Mouse (Mus musculus): Measurements from ENCODE around the gene Pptc7. TPM values are rescaled to one million over a fixed set of nuclear protein-coding genes. Genes with fewer than 3 reads are reported as not detected.

Pptc7 gene
- total RNA-seq, 2 experiments from 2014 or later, result 39.8 to 41.1 TPM

- TF ChIP-seq CTCF (conservative IDR thresholded peaks at IDR 0.05), result no peak
- peak overlapping the region; percentile 72 for H3K27ac ChIP-seq
- DNase-seq (ENCODE audit: low spot score in 2 of 2), result no peak
- H3K4me3 ChIP-seq, result no peak overlapping the region
These were observed 36.2 kb upstream of the Pptc7 start for GRCm38 (mm10) chr5:122247934-122248333.

DNA sequence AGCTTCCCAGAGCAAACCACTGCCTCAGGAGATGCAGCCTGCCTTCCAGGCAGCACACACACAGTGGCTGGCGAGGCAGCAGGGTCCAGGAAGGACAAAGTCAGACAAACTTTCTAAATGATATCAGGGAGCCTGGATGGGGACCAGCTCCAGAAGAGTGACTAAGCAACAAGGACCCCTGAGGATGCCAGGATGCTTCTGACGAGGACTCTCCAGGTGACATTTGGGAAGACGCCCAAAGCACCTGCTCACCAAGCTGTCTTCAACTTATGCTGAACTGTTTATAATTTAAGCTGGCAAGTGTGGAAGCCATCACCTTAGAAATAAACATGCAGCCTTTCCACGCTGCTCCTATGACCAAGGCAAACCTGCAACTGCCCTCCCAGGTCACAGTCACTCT, 34.9 kb upstream of the Pptc7 start:
- Histone ChIP-seq H3K4me3 (no peak overlapping the region), H3K27ac (no peak overlapping the region)
- no peak for DNase-seq (ENCODE audit: low spot score in 2 of 2)
- no peak for TF ChIP-seq CTCF (conservative IDR thresholded peaks at IDR 0.05)

GRCm38 (mm10) chr5:122251895-122252606, 32.1 kb upstream of the Pptc7 start:
- Histone ChIP-seq H3K4me3 (no peak overlapping the region), H3K27ac (peak overlapping the region; percentile 56; the same call in 1 of the 2 replicates)
- peak; percentile 55 for TF ChIP-seq CTCF (conservative IDR thresholded peaks at IDR 0.05)
- DNase-seq (ENCODE audit: low spot score in 2 of 2), result peak in 1 of 2 experiments; percentile 52

DNA sequence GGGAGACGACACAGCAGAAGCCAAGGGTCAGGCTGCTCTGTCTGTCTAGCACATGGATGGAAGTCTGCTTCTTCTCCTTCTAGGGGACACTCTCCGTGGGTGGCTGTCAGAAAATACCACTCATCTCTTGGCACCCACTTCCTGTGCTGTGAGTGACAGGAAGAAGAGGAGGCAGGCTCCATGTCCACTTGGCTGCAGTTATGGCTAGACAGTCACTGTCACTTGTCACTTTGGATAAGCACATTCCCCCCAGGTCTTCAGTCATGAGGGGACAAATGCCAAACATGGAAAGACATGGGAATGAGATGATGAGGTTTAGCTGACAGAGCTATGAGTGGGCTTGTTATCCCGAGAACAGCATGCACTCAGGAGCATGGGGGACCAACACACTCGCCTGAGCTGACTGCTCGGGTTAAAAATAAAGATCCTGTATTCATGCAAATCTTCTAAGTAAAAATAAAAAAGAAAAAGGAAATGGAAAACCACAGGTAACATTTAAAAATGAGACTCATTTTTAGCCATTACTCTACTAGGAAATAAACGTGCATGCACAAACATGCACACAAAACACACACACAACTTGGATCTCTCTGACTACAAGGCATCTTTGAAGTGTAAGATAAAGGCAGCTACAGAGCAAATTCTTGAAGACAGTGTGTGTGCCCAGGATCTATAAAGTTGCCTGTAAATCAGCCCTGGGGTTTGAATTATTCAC, 26.0 kb upstream of the Pptc7 start:
- peak overlapping the region; percentile 36; the same call in 1 of the 2 replicates for H3K27ac ChIP-seq
- no peak for DNase-seq (ENCODE audit: low spot score in 2 of 2)

GRCm38 (mm10) chr5:122262104-122262503, 22.1 kb upstream of the Pptc7 start:
- TF ChIP-seq CTCF (conservative IDR thresholded peaks at IDR 0.05), result no peak
- no peak for DNase-seq (ENCODE audit: low spot score in 2 of 2)
- Histone ChIP-seq H3K4me3 (no peak overlapping the region), H3K27ac (no peak overlapping the region)

More for the DNA sequence above, 26.0 kb upstream of the Pptc7 start:
- H3K4me3 ChIP-seq, result no peak overlapping the region
- no peak for TF ChIP-seq CTCF (conservative IDR thresholded peaks at IDR 0.05)

DNA sequence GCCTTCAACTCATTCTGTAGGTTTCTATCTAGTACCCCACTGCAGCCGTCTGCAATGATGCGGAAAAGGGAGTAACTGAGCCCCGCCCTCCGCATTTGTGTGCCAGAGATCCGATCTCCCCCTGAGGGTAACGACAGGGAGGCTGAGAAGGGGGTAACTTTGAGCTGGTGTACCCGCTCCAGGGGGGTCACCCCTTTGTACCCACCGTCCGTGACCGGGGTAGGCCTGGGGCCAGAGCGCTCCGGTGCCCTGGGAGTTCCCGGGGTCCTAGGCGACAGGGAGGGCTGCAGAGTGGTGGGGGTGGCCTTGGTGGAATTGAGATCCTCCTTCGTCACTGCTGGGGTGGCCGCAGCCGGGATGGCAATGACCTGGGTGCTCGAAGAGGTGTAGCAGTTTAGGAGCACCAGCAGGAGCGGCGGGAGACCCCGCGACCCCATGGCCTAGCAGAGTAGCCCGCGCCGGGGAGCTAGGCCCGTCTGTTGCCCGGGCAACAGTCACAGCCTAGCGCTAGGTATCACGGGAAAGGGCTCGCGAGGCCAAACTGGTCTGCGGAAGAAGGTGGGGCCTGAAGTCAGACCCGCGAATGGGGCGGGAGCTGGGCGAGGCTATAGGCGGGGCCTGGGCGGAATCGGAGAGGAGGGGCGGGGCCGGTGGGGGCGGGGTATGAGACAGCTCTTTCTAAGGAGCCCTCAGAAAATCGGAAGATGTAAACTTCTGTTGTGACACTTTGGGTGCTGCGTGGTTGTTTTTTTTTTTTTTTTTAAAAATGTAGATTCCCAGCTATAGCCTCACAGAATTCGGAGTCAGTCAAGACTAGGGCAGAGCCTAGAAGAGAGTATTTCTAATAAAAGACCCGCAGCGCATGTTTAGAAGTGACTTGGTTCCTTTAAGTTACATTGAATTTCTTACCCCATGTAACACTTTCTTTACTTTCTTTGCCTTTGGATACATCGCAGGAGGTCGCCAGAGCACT, 19.9 kb upstream of the Pptc7 start, which contains the start of gene Tctn1:
Gene Tctn1 (minus strand): TSS at position 528 of the 973 bp plus-strand sequence.
- Histone ChIP-seq H3K4me3 (peak within 1 kb of the TSS; percentile 82), H3K27ac (peak within 1 kb of the TSS; percentile 92)
- no peak for TF ChIP-seq CTCF (conservative IDR thresholded peaks at IDR 0.05)
- DNase-seq (ENCODE audit: low spot score in 2 of 2), result peak; percentile 82 to 90

DNA sequence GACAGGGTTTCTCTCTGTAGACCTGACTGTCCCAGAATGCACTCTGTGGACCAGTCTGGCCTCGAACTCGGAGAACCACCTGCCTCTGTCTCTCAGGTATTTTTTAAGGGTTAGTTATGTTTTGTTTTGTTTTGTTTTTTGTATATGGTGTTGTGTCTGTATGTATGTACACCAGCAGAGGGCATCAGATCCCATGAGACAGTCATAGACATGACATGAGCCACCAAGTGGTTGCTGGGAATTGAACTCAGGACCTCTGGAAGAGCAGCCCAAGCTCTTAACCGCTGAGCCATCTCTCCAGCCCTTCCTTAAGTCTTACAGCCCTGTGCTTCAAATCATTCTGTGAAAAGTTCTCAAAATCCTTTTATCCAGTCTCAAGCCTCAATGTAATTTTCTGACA, 19.0 kb upstream of the Pptc7 start:
- Histone ChIP-seq H3K27ac (no peak overlapping the region), H3K4me3 (no peak overlapping the region)
- peak; percentile 48 for TF ChIP-seq CTCF (conservative IDR thresholded peaks at IDR 0.05)
- DNase-seq (ENCODE audit: low spot score in 2 of 2), result no peak

GRCm38 (mm10) chr5:122265942-122266341, 18.2 kb upstream of the Pptc7 start:
- DNase-seq (ENCODE audit: low spot score in 2 of 2), result no peak
- no peak overlapping the region for H3K4me3 ChIP-seq
- no peak overlapping the region for H3K27ac ChIP-seq
- peak; percentile 59 for TF ChIP-seq CTCF (conservative IDR thresholded peaks at IDR 0.05)

- no peak for DNase-seq (ENCODE audit: low spot score in 2 of 2)
- no peak for TF ChIP-seq CTCF (conservative IDR thresholded peaks at IDR 0.05)
- Histone ChIP-seq H3K27ac (no peak overlapping the region), H3K4me3 (no peak overlapping the region)
These were observed 17.0 kb upstream of the Pptc7 start for GRCm38 (mm10) chr5:122267136-122267535.

GRCm38 (mm10) chr5:122267899-122268298, 16.3 kb upstream of the Pptc7 start:
- peak; percentile 55 to 83 for DNase-seq (ENCODE audit: low spot score in 2 of 2)
- Histone ChIP-seq H3K4me3 (no peak overlapping the region), H3K27ac (no peak overlapping the region)
- peak; percentile 88 for TF ChIP-seq CTCF (conservative IDR thresholded peaks at IDR 0.05)

- no peak for DNase-seq (ENCODE audit: low spot score in 2 of 2)
- H3K27ac ChIP-seq, result no peak overlapping the region
- no peak overlapping the region for H3K4me3 ChIP-seq
- TF ChIP-seq CTCF (conservative IDR thresholded peaks at IDR 0.05), result no peak
These were observed 15.1 kb upstream of the Pptc7 start for GRCm38 (mm10) chr5:122268858-122269604.

GRCm38 (mm10) chr5:122272821-122273220, 11.3 kb upstream of the Pptc7 start:
- no peak for TF ChIP-seq CTCF (conservative IDR thresholded peaks at IDR 0.05)
- DNase-seq (ENCODE audit: low spot score in 2 of 2), result no peak
- Histone ChIP-seq H3K4me3 (no peak overlapping the region), H3K27ac (no peak overlapping the region)
